Mouse (Mus musculus): ENCODE results near the gene Ccl2.

GRCm38 (mm10) chr11:82053849-82054248 is 18.5 kb downstream of the Ccl2 start:
- TF ChIP-seq CTCF (IDR thresholded peaks at IDR 0.05; ENCODE audit: borderline replicate concordance, insufficient read depth, low read length) = no peak
- no peak for TF ChIP-seq POLR2A (IDR thresholded peaks at IDR 0.05; ENCODE audit: low read depth, low read length)
